Mouse (Mus musculus) cerebellum, adult 2 months (tissue): ENCODE data around the gene Cdc42se2. TPM values are rescaled to one million over a fixed set of nuclear protein-coding genes. Genes with fewer than 3 reads are reported as not detected.

Source experiments
- DNase-seq, 2 experiments: peaks; one replicate each; pipeline ENCODE4 v3.0.0; 2021
- H3K27ac ChIP-seq: fragments of 200-500 bp; 2 replicates; pipeline ENCODE4 v1.5.1; 2012; ENCODE audit warnings: low read length, control low read depth, inconsistent platforms; ENCODE audit not compliant: insufficient read depth
- H3K27me3 ChIP-seq: fragments of 200-500 bp; 2 replicates; pipeline ENCODE4 v1.6.1; 2012; ENCODE audit warnings: inconsistent platforms, mild to moderate bottlenecking, low read length, moderate library complexity; ENCODE audit not compliant: control insufficient read depth, insufficient read depth
- H3K4me1 ChIP-seq: fragments of 200-500 bp; 2 replicates; pipeline ENCODE4 v1.6.1; 2011; ENCODE audit warnings: low read length; ENCODE audit not compliant: control insufficient read depth, insufficient read depth
- H3K4me3 ChIP-seq: fragments of 200-500 bp; replicated peaks from 2 replicates; pipeline ENCODE3; 2011; ENCODE audit warnings: mild to moderate bottlenecking, low read depth, low read length, control low read depth; ENCODE audit not compliant: insufficient read depth
- CTCF ChIP-seq: fragments of 200-500 bp; IDR thresholded peaks from 2 replicates; pipeline ENCODE4 v1.5.1; 2011; ENCODE audit warnings: low read depth, mild to moderate bottlenecking, control low read depth, low read length, moderate library complexity, borderline replicate concordance; ENCODE audit not compliant: insufficient read depth
- POLR2A ChIP-seq: fragments of 200-500 bp; IDR thresholded peaks from 2 replicates; pipeline ENCODE4 v1.6.1; 2011; ENCODE audit warnings: low read length, control low read depth, borderline replicate concordance; ENCODE audit not compliant: insufficient read depth
- WGBS: fragments of 180-500 bp; shearing (Covaris S2); methylation state at CpG from one replicate; pipeline ENCODE4 v1.1.7; 2018; 5-methylcytosine and 5-hydroxymethylcytosine counted together
- polyA plus RNA-seq: library from polyadenylated mRNA; depleted of rRNA; stranded (reverse); fragments of >200 nt; gene quantifications from 2 replicates; pipeline ENCODE4 v1.2.3, GENCODE M21; 2012

Cdc42se2 gene
- polyA plus RNA-seq, 1 experiment, result 61.5 TPM

GRCm38 (mm10) chr11:54764026-54764425 is 23.4 kb downstream of the Cdc42se2 start:
- no peak overlapping the region for H3K27ac ChIP-seq
- H3K4me3 ChIP-seq, result no peak overlapping the region
- H3K27me3 ChIP-seq, result no peaks in the 10 kb centered on the region
- DNase-seq, result no peak
- 86% methylated on average over 3 of the region's 3 CpGs for WGBS
- TF ChIP-seq CTCF (no peak), POLR2A (no peak)
- H3K4me1 ChIP-seq, result no peaks in the 10 kb centered on the region

GRCm38 (mm10) chr11:54762735-54763134 is 24.7 kb downstream of the Cdc42se2 start:
- Histone ChIP-seq H3K4me1 (no peaks in the 10 kb centered on the region), H3K4me3 (no peak overlapping the region), H3K27ac (no peak overlapping the region), H3K27me3 (no peaks in the 10 kb centered on the region)
- TF ChIP-seq CTCF (no peak), POLR2A (no peak)
- WGBS, result 94% methylated on average over 5 of the region's 5 CpGs
- no peak for DNase-seq

GRCm38 (mm10) chr11:54757993-54758392 is 29.5 kb downstream of the Cdc42se2 start:
- no peak for DNase-seq
- TF ChIP-seq CTCF (no peak), POLR2A (no peak)
- no peak overlapping the region for H3K4me3 ChIP-seq
- H3K27me3 ChIP-seq, result no peaks in the 10 kb centered on the region
- H3K27ac ChIP-seq, result no peak overlapping the region
- H3K4me1 ChIP-seq, result no peaks in the 10 kb centered on the region
- WGBS, result 51% methylated on average over 1 of the region's 1 CpGs

- DNase-seq, result no peak
- 44% methylated on average over 5 of the region's 5 CpGs for WGBS
- Histone ChIP-seq H3K4me1 (no peaks in the 10 kb centered on the region; the same call in 1 of the 2 replicates), H3K27me3 (no peaks in the 10 kb centered on the region), H3K27ac (peak overlapping the region; percentile 30; the same call in 1 of the 2 replicates), H3K4me3 (no peak overlapping the region)
- no peak for TF ChIP-seq CTCF
- TF ChIP-seq POLR2A, result no peak
These were observed 32.3 kb downstream of the Cdc42se2 start for GRCm38 (mm10) chr11:54755148-54755664.

- Histone ChIP-seq H3K27ac (no peak overlapping the region), H3K27me3 (no peaks in the 10 kb centered on the region), H3K4me3 (no peak overlapping the region), H3K4me1 (no peaks in the 10 kb centered on the region; the same call in 1 of the 2 replicates)
- no peak for TF ChIP-seq CTCF
- no peak for TF ChIP-seq POLR2A
- peak in 1 of 2 experiments; percentile 22 for DNase-seq
- 48% methylated on average over 10 of the region's 10 CpGs for WGBS
These were observed 33.0 kb downstream of the Cdc42se2 start for GRCm38 (mm10) chr11:54754301-54755147.

DNA sequence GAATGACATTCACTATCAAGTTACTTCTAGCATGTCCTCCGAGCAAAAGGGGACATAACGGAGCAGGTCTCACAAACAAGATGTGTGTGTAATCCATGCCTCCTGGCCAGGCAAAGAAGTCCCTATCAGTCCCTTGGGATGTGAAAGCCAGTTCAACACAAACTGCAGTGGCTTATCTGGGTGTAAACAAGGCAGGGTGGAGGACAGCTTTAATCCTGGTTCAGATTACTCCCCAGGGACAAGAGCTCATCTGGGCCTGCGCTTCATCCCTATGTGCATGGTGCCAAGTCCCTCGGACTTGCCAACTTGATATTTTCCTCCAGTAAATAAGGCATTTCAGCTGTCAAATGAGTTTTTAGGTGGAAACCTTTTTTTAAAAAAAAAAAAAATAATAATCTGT is 36.0 kb downstream of the Cdc42se2 start:
- Histone ChIP-seq H3K27me3 (no peaks in the 10 kb centered on the region), H3K27ac (no peak overlapping the region), H3K4me1 (no peaks in the 10 kb centered on the region; the same call in 1 of the 2 replicates), H3K4me3 (no peak overlapping the region)
- peak in 1 of 2 experiments; percentile 11 for DNase-seq
- TF ChIP-seq POLR2A (no peak), CTCF (no peak)
- WGBS, result 42% methylated on average over 4 of the region's 4 CpGs

GRCm38 (mm10) chr11:54748891-54749290 is 38.6 kb downstream of the Cdc42se2 start:
- no peak for DNase-seq
- Histone ChIP-seq H3K27ac (no peak overlapping the region), H3K4me3 (no peak overlapping the region), H3K4me1 (no peaks in the 10 kb centered on the region; the same call in 1 of the 2 replicates), H3K27me3 (no peaks in the 10 kb centered on the region)
- TF ChIP-seq POLR2A (no peak), CTCF (no peak)

GRCm38 (mm10) chr11:54744231-54744630 is 43.2 kb downstream of the Cdc42se2 start:
- Histone ChIP-seq H3K27ac (no peak overlapping the region), H3K4me3 (no peak overlapping the region), H3K4me1 (no peaks in the 10 kb centered on the region), H3K27me3 (no peaks in the 10 kb centered on the region)
- no peak for TF ChIP-seq CTCF
- no peak for TF ChIP-seq POLR2A
- DNase-seq, result no peak
- 98% methylated on average over 1 of the region's 1 CpGs for WGBS
